Mouse (Mus musculus) liver, embryonic 14.5 days (tissue): ENCODE results near the gene Rora. TPM values are rescaled to one million over a fixed set of nuclear protein-coding genes. Genes with fewer than 3 reads are reported as not detected.

Source experiments
- ATAC-seq: fragments of 200-750 bp; cut with Nextera tagmentation; 2 replicates; pipeline ENCODE4 v1.8.0; 2017; ENCODE audit warnings: moderate number of reproducible peaks, mild to moderate bottlenecking, moderate library complexity; ENCODE audit not compliant: insufficient read depth
- DNase-seq, 3 experiments: peaks; one replicate each; pipeline ENCODE4 v3.0.0-alpha.2; 2012 to 2013; ENCODE audit warnings: low read depth in 3 of 3, low spot score in 3 of 3
- H3K27ac ChIP-seq: fragments of 300-500 bp; sonication (generic); 2 replicates; pipeline ENCODE4 v1.5.1; 2014; ENCODE audit warnings: moderate library complexity, mild to moderate bottlenecking, control low read depth, inconsistent platforms
- H3K27me3 ChIP-seq: fragments of 300-500 bp; sonication (generic); 2 replicates; pipeline ENCODE4 v1.6.1; 2014; ENCODE audit warnings: mild to moderate bottlenecking, low read length, moderate library complexity; ENCODE audit not compliant: control insufficient read depth, insufficient read depth
- H3K36me3 ChIP-seq: fragments of 300-500 bp; sonication (generic); replicated peaks from 2 replicates; pipeline ENCODE4 v1.6.1; 2014; ENCODE audit warnings: low read depth; ENCODE audit not compliant: control insufficient read depth, insufficient read depth
- H3K4me1 ChIP-seq, 2 experiments: fragments of 200-500 bp in 1 of 2; fragments of 300-500 bp in 1 of 2; sonication (generic) in 1 of 2; replicated peaks; 2 replicates each; pipeline ENCODE4 v1.6.1; 2012 to 2014; ENCODE audit warnings: antibody characterized with exemption in 1 of 2, inconsistent platforms in 1 of 2, low read length in 1 of 2; ENCODE audit not compliant: control insufficient read depth in 2 of 2, insufficient read depth in 2 of 2
- H3K4me2 ChIP-seq: fragments of 300-500 bp; sonication (generic); 2 replicates; pipeline ENCODE4 v1.6.1; 2014; ENCODE audit warnings: low read depth, mild to moderate bottlenecking, control low read depth, moderate library complexity
- H3K4me3 ChIP-seq, 2 experiments: fragments of 200-500 bp in 1 of 2; fragments of 300-500 bp in 1 of 2; sonication (generic) in 1 of 2; 2 replicates each; pipeline ENCODE4 v1.5.1; 2012 to 2014; ENCODE audit warnings: low read depth in 2 of 2, low read length in 2 of 2, mild to moderate bottlenecking in 2 of 2, control low read depth in 1 of 2, inconsistent platforms in 1 of 2, moderate library complexity in 1 of 2; ENCODE audit not compliant: insufficient read depth in 1 of 2
- H3K9ac ChIP-seq: fragments of 300-500 bp; sonication (generic); replicated peaks from 2 replicates; pipeline ENCODE4 v1.6.1; 2014; ENCODE audit warnings: mild to moderate bottlenecking, control low read depth, moderate library complexity
- H3K9me3 ChIP-seq: fragments of 300-500 bp; sonication (generic); 2 replicates; pipeline ENCODE4 v1.6.1; 2016; ENCODE audit warnings: low read length, mixed read lengths; ENCODE audit not compliant: control insufficient read depth
- CTCF ChIP-seq: IDR thresholded peaks from 2 replicates; pipeline ENCODE4 v1.5.1; 2016; ENCODE audit warnings: antibody characterized with exemption, low read depth, control low read depth
- EP300 ChIP-seq: IDR thresholded peaks from 2 replicates; pipeline ENCODE4 v1.6.1; 2016; ENCODE audit warnings: antibody characterized with exemption, low read depth
- WGBS: fragments of 180-500 bp; shearing (Covaris S2); extraction: QIAGEN DNeasy Blood & Tissue Kit; methylation state at CpG from one replicate; pipeline ENCODE4 v1.1.7; 2014; ENCODE audit not compliant: insufficient replicate concordance; 5-methylcytosine and 5-hydroxymethylcytosine counted together
- polyA plus RNA-seq, 2 experiments: library from polyadenylated mRNA; depleted of rRNA in 1 of 2; stranded (reverse) in 1 of 2; unstranded in 1 of 2; fragments of >200 nt; fragmentation: Nextera tagmentation in 1 of 2; extraction: Ambion mirVana in 1 of 2; gene quantifications; 2 replicates each; pipeline versions ENCODE4 v1.2.1 to v1.2.3; 2012 to 2014

The Rora gene
- polyA plus RNA-seq, 2 experiments = 0.85 to 2.9 TPM

DNA sequence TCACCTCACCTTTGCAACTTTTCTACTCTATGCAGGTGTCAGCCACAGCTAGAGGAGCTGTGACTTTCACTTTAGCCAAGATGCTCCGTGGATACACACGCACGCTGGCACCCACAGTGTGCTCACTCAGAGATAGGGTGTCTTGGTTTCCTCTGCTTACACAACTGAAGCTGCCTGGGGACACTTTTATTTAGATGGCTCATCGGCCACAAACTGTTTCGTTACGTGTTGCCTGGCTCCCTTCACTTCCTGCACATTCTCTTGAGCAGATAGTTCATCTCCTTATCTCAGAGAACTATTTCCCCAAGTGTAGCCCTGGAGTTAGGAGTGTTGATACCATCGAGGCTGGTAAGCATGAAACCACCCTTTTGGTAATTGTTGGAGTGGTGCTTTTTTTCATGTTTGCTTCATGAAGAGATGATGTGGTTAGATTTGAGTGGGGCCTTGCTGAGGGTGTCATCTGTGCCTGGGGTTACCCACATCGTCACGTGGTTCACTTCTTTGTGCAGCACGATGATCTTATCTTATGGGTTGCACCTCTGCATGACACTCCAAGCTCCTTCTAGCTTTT, 380.8 kb downstream of the Rora start:
- H3K4me3 ChIP-seq = no peak overlapping the region
- no peak overlapping the region for H3K4me2 ChIP-seq
- ATAC-seq = no peak
- TF ChIP-seq EP300 (no peak), CTCF (no peak)
- H3K27me3 ChIP-seq = no peaks in the 10 kb centered on the region
- H3K9ac ChIP-seq = no peak overlapping the region
- H3K27ac ChIP-seq = no peak overlapping the region
- DNase-seq = no peak
- no peaks in the 10 kb centered on the region; a peak in 1 of 4 replicates for H3K4me1 ChIP-seq
- no peaks in the 10 kb centered on the region for H3K36me3 ChIP-seq
- 23% methylated on average over 10 of the region's 10 CpGs for WGBS
- no peaks in the 10 kb centered on the region for H3K9me3 ChIP-seq

- Histone ChIP-seq H3K4me3 (no peak overlapping the region), H3K27ac (no peak overlapping the region), H3K9ac (no peak overlapping the region), H3K9me3 (no peaks in the 10 kb centered on the region), H3K36me3 (no peaks in the 10 kb centered on the region), H3K4me1 (no peaks in the 10 kb centered on the region; a peak in 1 of 4 replicates), H3K4me2 (no peak overlapping the region), H3K27me3 (no peaks in the 10 kb centered on the region)
- DNase-seq (no peak), ATAC-seq (no peak)
- WGBS = 63% methylated on average over 7 of the region's 7 CpGs
- no peak for TF ChIP-seq EP300
- TF ChIP-seq CTCF = no peak
Measured at GRCm38 (mm10) chr9:69035456-69035855, 381.9 kb downstream of the Rora start.

- no peak for TF ChIP-seq CTCF
- no peak for TF ChIP-seq EP300
- Histone ChIP-seq H3K9ac (no peak overlapping the region), H3K4me3 (no peak overlapping the region), H3K27me3 (no peaks in the 10 kb centered on the region), H3K9me3 (no peaks in the 10 kb centered on the region), H3K27ac (no peak overlapping the region), H3K4me1 (no peaks in the 10 kb centered on the region; a peak in 1 of 4 replicates), H3K36me3 (no peaks in the 10 kb centered on the region), H3K4me2 (no peak overlapping the region)
- ATAC-seq = no peak
- DNase-seq = no peak
- 43% methylated on average over 3 of the region's 3 CpGs for WGBS
Measured at GRCm38 (mm10) chr9:69036296-69036695, 382.7 kb downstream of the Rora start.

DNA sequence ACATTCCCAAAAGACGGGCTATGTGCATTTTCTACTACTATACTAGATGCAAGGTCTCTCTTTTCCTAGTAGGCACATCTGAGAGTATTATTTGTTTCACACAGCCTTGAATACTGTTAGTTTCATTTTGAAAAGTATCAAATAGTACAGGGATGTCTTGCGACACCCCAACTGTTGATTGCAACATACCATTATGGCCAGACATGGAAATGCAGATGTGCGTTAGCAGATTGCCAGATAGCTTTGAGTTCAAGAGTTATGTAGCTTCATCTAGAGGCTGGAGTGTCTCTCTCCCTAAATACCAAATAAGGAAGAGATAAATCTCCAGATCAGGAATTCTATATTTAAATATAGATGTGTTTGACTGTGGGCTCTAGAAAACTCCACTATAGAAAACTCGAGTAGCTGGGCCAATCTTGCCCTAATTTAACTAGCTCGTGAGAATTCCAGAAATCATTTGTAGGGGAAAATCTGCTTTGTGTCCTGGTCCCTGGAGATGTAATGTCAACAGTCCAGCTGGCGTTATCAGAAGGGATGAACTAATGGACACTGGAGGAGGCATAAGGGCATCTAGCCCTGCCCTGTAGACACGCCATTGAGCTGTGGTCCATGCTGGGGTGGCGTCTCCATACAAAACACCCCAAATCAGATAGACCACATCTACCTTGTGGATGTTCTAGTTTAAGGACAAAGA, 390.5 kb downstream of the Rora start:
- Histone ChIP-seq H3K36me3 (no peaks in the 10 kb centered on the region), H3K9ac (no peak overlapping the region), H3K4me1 (no peaks in the 10 kb centered on the region), H3K9me3 (no peaks in the 10 kb centered on the region), H3K4me2 (no peak overlapping the region), H3K27ac (no peak overlapping the region), H3K4me3 (no peak overlapping the region), H3K27me3 (no peaks in the 10 kb centered on the region)
- no peak for ATAC-seq
- DNase-seq = no peak
- TF ChIP-seq CTCF (no peak), EP300 (no peak)
- 67% methylated on average over 8 of the region's 8 CpGs for WGBS

DNA sequence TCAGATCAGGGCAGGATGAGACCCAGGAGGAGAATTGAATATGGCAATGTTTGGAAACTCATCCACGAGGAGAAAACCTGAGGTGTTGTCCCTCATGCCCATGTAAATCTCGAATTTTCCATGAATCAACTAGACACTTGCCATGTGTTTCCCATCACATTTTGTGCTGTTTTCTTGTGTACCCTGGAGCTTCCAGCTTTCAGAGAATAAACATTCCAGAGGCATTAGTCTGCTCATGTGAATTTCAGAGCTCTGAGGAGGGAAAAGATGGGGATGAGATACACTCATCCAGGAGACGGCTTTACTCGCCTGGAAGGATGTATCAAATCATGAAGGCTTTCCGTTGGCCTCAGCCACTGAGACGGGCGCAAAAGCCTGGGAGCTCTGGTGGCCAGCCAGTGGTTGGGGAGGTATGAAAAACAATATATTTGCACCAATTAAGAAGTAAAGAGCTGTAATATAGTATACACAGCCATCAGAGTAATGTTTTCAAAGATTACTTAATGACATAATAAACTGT, 391.1 kb downstream of the Rora start:
- no peak overlapping the region for H3K9ac ChIP-seq
- H3K27me3 ChIP-seq = no peaks in the 10 kb centered on the region
- DNase-seq (no peak), ATAC-seq (no peak)
- no peaks in the 10 kb centered on the region for H3K9me3 ChIP-seq
- no peak overlapping the region for H3K4me3 ChIP-seq
- H3K4me1 ChIP-seq = no peaks in the 10 kb centered on the region
- WGBS = 68% methylated on average over 7 of the region's 7 CpGs
- H3K36me3 ChIP-seq = no peaks in the 10 kb centered on the region
- no peak overlapping the region for H3K27ac ChIP-seq
- TF ChIP-seq EP300 (no peak), CTCF (no peak)
- H3K4me2 ChIP-seq = no peak overlapping the region
